Mouse (Mus musculus): Measurements from ENCODE around the gene H60b.
"Not testable (repeated sequence)": the region's sequence is repeated elsewhere in the genome, so short reads cannot be mapped to it uniquely, and the experiment has no call there.

Gene H60b

GRCm38 (mm10) chr10:22274445-22275057 lies 116.2 kb downstream of the H60b start:
- DNase-seq, result no peak

GRCm38 (mm10) chr10:22278468-22278867 lies 120.1 kb downstream of the H60b start:
- not testable (repeated sequence) for DNase-seq

- DNase-seq, result no peak
Measured at GRCm38 (mm10) chr10:22282816-22283215, 124.4 kb downstream of the H60b start.

- no peak for DNase-seq
Measured at GRCm38 (mm10) chr10:22295676-22296075, 137.3 kb downstream of the H60b start.

- DNase-seq, result no peak
Measured at GRCm38 (mm10) chr10:22297033-22297762, 138.8 kb downstream of the H60b start.

GRCm38 (mm10) chr10:22297766-22298461 lies 139.5 kb downstream of the H60b start:
- DNase-seq, result no peak

- DNase-seq, result no peak
Measured at GRCm38 (mm10) chr10:22299324-22299723, 140.9 kb downstream of the H60b start.

- no peak for DNase-seq
Measured at GRCm38 (mm10) chr10:22301641-22302040, 143.3 kb downstream of the H60b start.

GRCm38 (mm10) chr10:22302344-22303057 lies 144.1 kb downstream of the H60b start:
- DNase-seq, result no peak

GRCm38 (mm10) chr10:22303736-22304135 lies 145.3 kb downstream of the H60b start:
- no peak for DNase-seq

GRCm38 (mm10) chr10:22305801-22306200 lies 147.4 kb downstream of the H60b start:
- DNase-seq, result no peak

- no peak for DNase-seq
Measured at GRCm38 (mm10) chr10:22306452-22306851, 148.1 kb downstream of the H60b start.

GRCm38 (mm10) chr10:22308221-22308620 lies 149.8 kb downstream of the H60b start:
- DNase-seq, result no peak

- no peak for DNase-seq
Measured at GRCm38 (mm10) chr10:22322858-22323257, 164.5 kb downstream of the H60b start.

All from heart, adult 11 months (tissue).